Mouse (Mus musculus) brown adipose tissue, adult 24 weeks (tissue): ENCODE measurements around the gene Pnkp. TPM values are rescaled to one million over a fixed set of nuclear protein-coding genes. Genes with fewer than 3 reads are reported as not detected.

Experiments used
- polyA plus RNA-seq: library from polyadenylated mRNA; stranded (reverse); fragments of >200 nt; gene quantifications from 2 replicates; pipeline ENCODE4 v1.2.4, GENCODE M21; 2012; ENCODE audit not compliant: missing spikeins, insufficient read depth, insufficient read length

The Pnkp gene
- polyA plus RNA-seq, 1 experiment = 20.2 TPM

Other genes starting within 250 kb of the Pnkp start
- 6.8 and 7.3 TPM in 2 replicates for gene Myh14, start 186.3 kb upstream of the Pnkp start, polyA plus RNA-seq
- not detected in 2 replicates for gene Izumo2, start 148.4 kb upstream of the Pnkp start, polyA plus RNA-seq
- gene Vrk3, start 108.7 kb upstream of the Pnkp start, polyA plus RNA-seq = 10.9 and 19.7 TPM in 2 replicates
- not detected in 2 replicates for gene Zfp473, start 106.1 kb upstream of the Pnkp start, polyA plus RNA-seq
- 8.2 and 17.3 TPM in 2 replicates for gene Nup62, start 41.1 kb upstream of the Pnkp start, polyA plus RNA-seq
- gene Il4i1, start 40.8 kb upstream of the Pnkp start, polyA plus RNA-seq = 0.54 and 1.2 TPM in 2 replicates
- 252 and 500 TPM in 2 replicates for gene Atf5, start 40.5 kb upstream of the Pnkp start, polyA plus RNA-seq
- 42.8 and 49.8 TPM in 2 replicates for gene Akt1s1, start 8.1 kb upstream of the Pnkp start, polyA plus RNA-seq
- gene Tbc1d17, start 8.1 kb upstream of the Pnkp start, polyA plus RNA-seq = 24.5 and 28.2 TPM in 2 replicates
- 68.5 and 73.6 TPM in 2 replicates for gene Ptov1, start 12.6 kb downstream of the Pnkp start, polyA plus RNA-seq
- gene Med25, start 35.6 kb downstream of the Pnkp start, polyA plus RNA-seq = 21.6 and 21.8 TPM in 2 replicates
- gene Fuz, start 38.9 kb downstream of the Pnkp start, polyA plus RNA-seq = 12.7 and 17.1 TPM in 2 replicates
- gene Ap2a1, start 72.4 kb downstream of the Pnkp start, polyA plus RNA-seq = 21.5 and 23.0 TPM in 2 replicates
- not detected in 2 replicates for gene Tsks, start 86.1 kb downstream of the Pnkp start, polyA plus RNA-seq
- 0.58 and 0.75 TPM in 2 replicates for gene Cpt1c, start 117.7 kb downstream of the Pnkp start, polyA plus RNA-seq
- 47.1 and 73.7 TPM in 2 replicates for gene Prmt1, start 129.4 kb downstream of the Pnkp start, polyA plus RNA-seq
- gene Irf3, start 140.5 kb downstream of the Pnkp start, polyA plus RNA-seq = 40.8 and 41.4 TPM in 2 replicates
- 8.9 and 9.1 TPM in 2 replicates for gene Bcl2l12, start 141.6 kb downstream of the Pnkp start, polyA plus RNA-seq
- 26.3 and 27.5 TPM in 2 replicates for gene Scaf1, start 159.2 kb downstream of the Pnkp start, polyA plus RNA-seq
- 76.5 and 82.6 TPM in 2 replicates for gene Rras, start 160.8 kb downstream of the Pnkp start, polyA plus RNA-seq
- 4.8 and 5.4 TPM in 2 replicates for gene Prr12, start 195.7 kb downstream of the Pnkp start, polyA plus RNA-seq
- 24.3 and 26.8 TPM in 2 replicates for gene Nosip, start 205.3 kb downstream of the Pnkp start, polyA plus RNA-seq
- gene Prrg2, start 205.5 kb downstream of the Pnkp start, polyA plus RNA-seq = 17.2 and 33.8 TPM in 2 replicates
- 12.7 and 16.4 TPM in 2 replicates for gene Rcn3, start 235.1 kb downstream of the Pnkp start, polyA plus RNA-seq
- gene Fcgrt, start 246.7 kb downstream of the Pnkp start, polyA plus RNA-seq = 167 and 170 TPM in 2 replicates